Mouse (Mus musculus): ENCODE data around the gene Olfr1014.

Olfr1014 gene

DNA sequence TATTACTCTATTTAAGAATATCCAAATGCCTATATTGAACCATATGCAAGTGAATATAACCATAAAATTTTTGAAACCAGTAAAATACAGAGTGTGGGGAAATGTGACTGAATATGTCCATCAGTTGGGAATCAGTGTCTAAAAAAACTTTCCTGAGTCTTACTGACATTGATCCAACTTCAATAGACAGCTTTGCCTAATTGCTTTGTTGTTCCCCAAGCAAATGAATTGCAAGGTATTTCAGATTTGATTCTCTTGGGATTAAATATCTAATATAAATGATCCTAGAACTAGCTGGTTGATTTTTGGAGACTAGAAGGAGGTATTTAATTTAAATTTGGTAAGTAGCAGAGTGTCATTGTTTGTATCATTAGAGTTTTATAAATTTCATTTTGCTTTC lies at the start of gene Olfr1014:
Gene Olfr1014 (plus strand): TSS at position 301 of the 400 bp plus-strand sequence.
- no peak for DNase-seq (ENCODE audit: low spot score)

DNA sequence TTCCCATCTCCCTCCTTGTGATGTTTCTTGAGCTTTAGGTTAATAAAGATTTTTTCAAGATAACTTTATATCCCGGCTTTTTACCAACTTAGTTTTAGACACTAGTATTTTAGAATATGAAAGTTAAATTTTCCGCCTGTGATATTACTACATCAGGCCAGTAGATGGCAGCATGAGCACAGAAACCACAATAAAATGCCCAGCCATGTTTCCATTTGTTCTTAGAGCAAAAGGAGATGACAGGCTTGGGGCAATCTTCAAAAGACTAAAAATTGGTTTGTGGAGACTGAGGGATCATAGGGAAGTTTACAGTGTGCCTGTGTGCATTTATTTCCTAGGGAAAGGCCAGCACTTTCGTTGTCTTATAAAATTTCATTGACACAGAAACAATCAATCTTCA lies 46.7 kb upstream of the Olfr1014 start:
- peak; percentile 71 for DNase-seq (ENCODE audit: low spot score)

DNA sequence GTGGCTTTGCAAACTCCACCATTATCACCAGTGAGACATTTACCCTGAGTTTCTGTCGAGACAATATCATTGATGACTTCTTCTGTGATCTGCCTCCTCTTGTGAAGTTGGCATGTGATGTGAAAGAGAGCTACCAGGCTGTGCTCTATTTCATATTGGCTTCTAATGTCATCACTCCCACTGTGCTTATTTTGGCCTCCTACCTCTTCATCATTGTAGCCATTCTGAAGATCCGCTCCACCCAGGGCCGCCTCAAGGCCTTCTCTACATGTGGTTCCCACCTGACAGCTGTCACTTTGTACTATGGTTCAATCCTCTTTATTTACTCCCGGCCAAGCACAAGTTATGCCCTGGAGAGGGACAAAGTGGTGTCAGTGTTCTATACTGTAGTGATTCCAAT lies 18.7 kb upstream of the Olfr1014 start:
- DNase-seq (ENCODE audit: low spot score): no peak

DNA sequence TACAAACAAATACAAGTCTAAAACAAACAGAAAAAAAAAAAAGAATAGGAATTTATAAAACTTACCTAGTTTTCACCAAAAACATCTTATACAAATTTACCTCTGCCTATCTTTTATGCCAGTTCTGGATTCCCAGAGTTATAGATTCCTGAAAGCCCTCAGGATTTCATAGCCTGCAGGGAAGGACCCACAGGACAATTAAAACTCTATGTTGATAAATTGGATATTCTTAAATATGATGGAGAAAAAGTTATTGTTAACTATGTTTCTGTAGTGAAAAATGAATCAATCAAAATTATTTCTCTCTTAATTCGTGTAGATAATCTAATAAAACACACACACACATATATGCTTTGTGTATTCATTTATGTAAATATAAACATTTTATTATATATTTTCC lies 9.8 kb upstream of the Olfr1014 start, which contains the start of gene Olfr1012:
Gene Olfr1012 (minus strand): TSS at position 101 of the 400 bp plus-strand sequence.
- DNase-seq (ENCODE audit: low spot score): no peak

DNA sequence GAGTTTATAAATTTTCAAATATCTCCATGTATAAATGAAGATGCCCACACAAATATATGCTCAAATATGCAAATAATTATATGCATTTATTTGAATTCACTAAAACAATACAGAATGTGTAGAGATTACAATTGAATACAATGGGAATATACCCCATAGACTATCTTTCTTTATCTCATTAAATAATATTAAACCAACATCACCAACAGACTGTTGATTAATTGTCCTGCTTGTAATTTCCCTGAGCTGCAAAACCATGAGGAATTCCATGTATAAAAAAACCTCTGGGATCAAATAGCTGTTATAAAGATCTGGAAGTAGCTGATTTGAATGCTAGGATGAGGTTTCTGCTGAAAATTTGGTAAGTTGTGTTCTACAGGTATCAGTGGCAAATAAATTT lies 5.7 kb upstream of the Olfr1014 start, which contains the start of gene Olfr1013:
Gene Olfr1013 (plus strand): TSS at position 301 of the 400 bp plus-strand sequence.
- DNase-seq (ENCODE audit: low spot score): no peak

DNA sequence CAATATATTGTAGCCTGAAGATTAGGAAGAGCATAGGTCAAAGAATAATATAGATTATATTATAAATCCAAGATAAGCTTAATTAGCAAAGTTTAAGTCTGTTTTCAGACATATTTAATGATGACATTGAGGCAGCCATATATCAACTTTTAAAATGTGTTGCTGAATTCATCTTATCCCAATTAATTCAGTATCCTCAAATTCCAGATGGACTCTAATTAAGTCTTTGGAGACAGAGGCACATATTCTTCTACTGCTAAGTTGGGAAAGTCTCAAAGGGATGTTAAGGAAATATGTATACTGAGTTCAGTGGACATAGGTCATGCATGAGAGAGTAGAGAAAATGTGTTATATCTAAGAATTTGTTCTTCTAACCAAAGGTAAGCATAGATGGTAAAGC lies 9.2 kb downstream of the Olfr1014 start, which contains the start of gene Olfr1015:
Gene Olfr1015 (plus strand): TSS at position 301 of the 400 bp plus-strand sequence.
- no peak for DNase-seq (ENCODE audit: low spot score)

DNA sequence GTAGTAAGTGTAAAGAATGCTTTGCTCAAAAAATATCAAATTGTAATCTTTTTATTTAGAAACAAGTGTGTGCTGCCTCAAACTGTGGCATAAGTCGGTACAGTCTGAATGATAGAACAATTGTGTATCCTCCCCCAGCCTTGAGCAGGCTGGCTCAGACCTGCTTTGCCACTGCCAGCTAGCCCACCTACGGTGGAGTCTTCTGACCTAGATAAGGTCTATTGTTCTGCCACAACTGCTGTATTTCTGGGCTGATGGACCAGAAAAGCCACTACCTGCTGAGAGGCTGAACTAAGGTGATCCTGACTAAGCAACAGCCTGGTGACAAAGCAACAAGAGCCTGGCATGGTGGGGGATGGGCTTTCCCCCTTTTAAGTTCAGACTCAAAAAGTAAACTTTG lies 19.8 kb downstream of the Olfr1014 start:
- no peak for DNase-seq (ENCODE audit: low spot score)

DNA sequence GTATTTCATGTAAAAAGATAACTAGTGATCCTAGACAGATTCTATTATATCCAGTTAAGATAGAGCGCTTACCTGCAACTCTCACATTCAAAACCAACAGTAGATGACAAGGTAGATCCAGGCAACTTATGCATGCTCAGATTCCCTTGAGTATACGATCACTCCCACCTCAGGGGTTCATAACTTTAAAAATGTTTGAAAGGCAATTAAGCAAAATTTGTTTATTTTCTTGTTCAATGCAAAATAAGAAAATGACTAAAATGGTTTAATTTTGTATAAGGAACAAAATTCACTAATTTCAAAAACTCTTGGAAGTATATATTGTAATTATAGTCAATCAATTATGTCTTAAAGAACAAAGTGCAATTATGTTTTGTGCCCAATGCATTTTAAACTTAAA lies 29.9 kb downstream of the Olfr1014 start, which contains the start of gene Olfr1016:
Gene Olfr1016 (minus strand): TSS at position 101 of the 400 bp plus-strand sequence.
- DNase-seq (ENCODE audit: low spot score): no peak

DNA sequence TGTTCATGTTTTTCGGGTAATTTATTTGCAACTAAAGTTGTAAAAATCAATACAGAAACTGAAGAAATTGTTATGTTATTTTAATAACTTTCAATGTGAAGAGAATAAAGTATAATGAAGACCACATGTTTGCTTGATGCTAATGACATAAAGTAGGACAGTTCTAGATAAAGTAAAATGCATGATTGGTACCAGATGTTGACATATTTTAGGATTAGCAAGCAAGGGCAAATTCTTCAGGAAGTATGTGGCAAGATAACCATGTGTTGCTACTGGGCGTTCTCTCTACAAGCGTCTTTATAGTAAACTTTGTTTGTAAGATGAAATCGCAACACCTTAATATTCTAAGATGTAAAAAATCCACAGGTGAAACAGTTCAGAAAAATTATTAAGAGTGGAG lies 32.0 kb downstream of the Olfr1014 start:
- peak; percentile 27 for DNase-seq (ENCODE audit: low spot score)

DNA sequence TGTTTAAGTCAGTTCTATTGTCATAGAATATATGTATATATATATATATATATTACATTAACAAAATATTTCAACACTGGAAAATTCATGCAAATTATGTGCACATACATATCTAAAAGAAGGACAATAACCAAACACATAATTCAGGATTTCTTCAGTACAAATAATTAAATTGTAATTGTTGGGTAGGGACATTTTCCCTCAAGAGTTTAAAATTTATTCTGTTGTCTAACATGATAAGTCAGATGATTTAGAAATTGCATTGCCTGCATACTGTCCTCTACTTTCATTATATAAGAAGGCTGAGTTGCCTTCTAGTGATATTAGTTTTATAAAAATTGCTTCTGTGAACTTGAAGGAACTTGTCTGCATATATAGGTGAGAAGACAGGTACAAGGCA lies 45.7 kb downstream of the Olfr1014 start, which contains the start of gene Olfr1018:
Gene Olfr1018 (plus strand): TSS at position 301 of the 400 bp plus-strand sequence.
- DNase-seq (ENCODE audit: low spot score): no peak

All from embryo, embryonic 10.5 days (tissue).